Mouse (Mus musculus): ENCODE results near the gene Zfp750. TPM values are rescaled to one million over a fixed set of nuclear protein-coding genes. Genes with fewer than 3 reads are reported as not detected.

Zfp750 gene
- polyA plus RNA-seq, 1 experiment from 2014 or later: 0.26 TPM

DNA sequence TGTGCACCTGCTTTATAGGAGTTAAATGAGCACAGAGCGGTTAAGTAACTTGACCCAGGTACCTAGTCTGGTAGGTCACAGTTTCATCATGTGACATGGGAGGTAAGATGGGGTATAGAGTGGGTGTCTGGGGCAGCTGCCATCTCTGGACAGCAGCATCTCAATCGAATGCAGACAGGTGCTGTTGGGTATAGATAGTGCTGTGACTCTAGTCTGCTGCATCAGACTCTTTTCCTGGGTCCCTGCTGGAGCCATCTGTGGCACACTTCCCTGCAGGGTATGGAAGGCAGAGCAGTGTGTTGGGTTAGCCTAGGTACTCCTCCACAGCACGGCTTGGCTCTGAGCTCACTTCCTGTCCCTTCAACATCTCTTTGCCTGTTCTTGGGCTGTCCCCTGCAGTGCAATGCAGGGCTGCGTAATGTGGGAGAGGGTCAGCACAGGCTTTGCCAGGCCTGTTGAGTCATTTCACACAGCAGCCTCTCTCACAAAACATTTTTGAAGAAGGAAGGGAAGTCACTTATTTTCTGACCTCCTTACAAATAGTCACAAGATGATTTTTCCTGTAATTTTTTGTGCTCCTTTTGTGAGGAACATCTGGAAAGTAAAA is 3.1 kb upstream of the Zfp750 start:
- Histone ChIP-seq H3K9me3 (ENCODE audit: control insufficient read depth, low read length) (no peaks in the 10 kb centered on the region), H3K27ac (ENCODE audit: low read depth, low read length) (no peak overlapping the region), H3K4me2 (no peak overlapping the region), H3K9ac (ENCODE audit: low read depth, low read length) (no peak overlapping the region), H3K36me3 (ENCODE audit: control insufficient read depth, insufficient read depth, low read length) (no peaks in the 10 kb centered on the region), H3K4me1 (replicated peaks; ENCODE audit: control insufficient read depth, insufficient read depth, low read length) (no peaks in the 10 kb centered on the region), H3K4me3 (ENCODE audit: low read depth, low read length) (no peak overlapping the region), H3K27me3 (replicated peaks; ENCODE audit: control insufficient read depth, insufficient read depth, low read length) (no peaks in the 10 kb centered on the region)
- ATAC-seq (replicated peaks; ENCODE audit: low FRiP score): no peak
- 77% methylated on average over 4 of the region's 4 CpGs for WGBS
- DNase-seq (ENCODE audit: low spot score): no peak

DNA sequence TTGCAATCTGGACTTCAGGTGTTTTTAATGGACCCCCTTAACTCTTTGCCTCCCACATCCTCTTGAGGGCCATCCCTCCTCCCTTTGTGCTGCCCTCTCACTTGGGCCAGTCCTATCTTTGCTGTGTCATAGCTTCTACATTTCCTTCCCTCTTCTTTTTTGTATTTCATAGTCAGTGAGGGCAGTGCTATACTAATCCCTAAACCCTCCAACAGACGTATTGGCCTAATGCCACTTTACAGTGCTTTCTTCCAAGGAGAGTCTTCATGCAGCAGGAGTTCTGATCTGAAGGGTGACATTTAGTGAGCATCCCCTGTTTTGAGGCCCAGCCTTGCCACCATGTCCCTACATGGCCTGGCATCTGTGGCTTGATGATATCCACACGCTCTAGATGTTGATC is 1.6 kb upstream of the Zfp750 start:
- no peak overlapping the region for H3K4me2 ChIP-seq
- DNase-seq (ENCODE audit: low spot score) (no peak), ATAC-seq (replicated peaks; ENCODE audit: low FRiP score) (no peak)
- H3K9me3 ChIP-seq (ENCODE audit: control insufficient read depth, low read length): no peaks in the 10 kb centered on the region
- no peaks in the 10 kb centered on the region for H3K36me3 ChIP-seq (ENCODE audit: control insufficient read depth, insufficient read depth, low read length)
- no peaks in the 10 kb centered on the region for H3K27me3 ChIP-seq (replicated peaks; ENCODE audit: control insufficient read depth, insufficient read depth, low read length)
- WGBS: 73% methylated on average over 2 of the region's 2 CpGs
- no peaks in the 10 kb centered on the region for H3K4me1 ChIP-seq (replicated peaks; ENCODE audit: control insufficient read depth, insufficient read depth, low read length)
- no peak overlapping the region for H3K27ac ChIP-seq (ENCODE audit: low read depth, low read length)
- H3K9ac ChIP-seq (ENCODE audit: low read depth, low read length): no peak overlapping the region
- no peak overlapping the region for H3K4me3 ChIP-seq (ENCODE audit: low read depth, low read length)

DNA sequence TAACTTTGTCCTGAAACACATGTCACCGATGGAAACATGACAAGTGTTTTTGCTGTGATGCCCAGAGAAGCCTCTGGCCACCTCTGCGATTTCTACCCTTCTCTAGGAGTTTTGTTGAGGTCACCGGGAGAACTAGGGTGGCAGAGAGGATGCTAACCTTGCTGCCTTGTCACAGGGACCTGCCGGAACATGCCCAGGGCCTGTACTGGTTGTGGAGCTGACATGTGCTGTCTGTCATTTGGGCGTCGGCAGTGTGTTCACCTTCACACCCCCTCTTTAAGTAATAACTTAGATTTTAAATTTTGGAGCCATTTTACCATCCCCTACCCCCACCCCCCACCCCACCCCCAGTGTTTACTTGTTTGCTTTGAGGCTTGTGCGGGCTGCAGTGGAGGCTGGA is 570 bp upstream of the Zfp750 start:
- H3K4me2 ChIP-seq: no peak overlapping the region
- WGBS: 78% methylated on average over 7 of the region's 7 CpGs
- DNase-seq (ENCODE audit: low spot score): no peak
- ATAC-seq (replicated peaks; ENCODE audit: low FRiP score): no peak
- no peaks in the 10 kb centered on the region for H3K36me3 ChIP-seq (ENCODE audit: control insufficient read depth, insufficient read depth, low read length)
- H3K9me3 ChIP-seq (ENCODE audit: control insufficient read depth, low read length): no peaks in the 10 kb centered on the region
- H3K27ac ChIP-seq (ENCODE audit: low read depth, low read length): no peak overlapping the region
- H3K9ac ChIP-seq (ENCODE audit: low read depth, low read length): no peak overlapping the region
- H3K4me3 ChIP-seq (ENCODE audit: low read depth, low read length): no peak overlapping the region
- H3K4me1 ChIP-seq (replicated peaks; ENCODE audit: control insufficient read depth, insufficient read depth, low read length): no peaks in the 10 kb centered on the region
- no peaks in the 10 kb centered on the region for H3K27me3 ChIP-seq (replicated peaks; ENCODE audit: control insufficient read depth, insufficient read depth, low read length)

DNA sequence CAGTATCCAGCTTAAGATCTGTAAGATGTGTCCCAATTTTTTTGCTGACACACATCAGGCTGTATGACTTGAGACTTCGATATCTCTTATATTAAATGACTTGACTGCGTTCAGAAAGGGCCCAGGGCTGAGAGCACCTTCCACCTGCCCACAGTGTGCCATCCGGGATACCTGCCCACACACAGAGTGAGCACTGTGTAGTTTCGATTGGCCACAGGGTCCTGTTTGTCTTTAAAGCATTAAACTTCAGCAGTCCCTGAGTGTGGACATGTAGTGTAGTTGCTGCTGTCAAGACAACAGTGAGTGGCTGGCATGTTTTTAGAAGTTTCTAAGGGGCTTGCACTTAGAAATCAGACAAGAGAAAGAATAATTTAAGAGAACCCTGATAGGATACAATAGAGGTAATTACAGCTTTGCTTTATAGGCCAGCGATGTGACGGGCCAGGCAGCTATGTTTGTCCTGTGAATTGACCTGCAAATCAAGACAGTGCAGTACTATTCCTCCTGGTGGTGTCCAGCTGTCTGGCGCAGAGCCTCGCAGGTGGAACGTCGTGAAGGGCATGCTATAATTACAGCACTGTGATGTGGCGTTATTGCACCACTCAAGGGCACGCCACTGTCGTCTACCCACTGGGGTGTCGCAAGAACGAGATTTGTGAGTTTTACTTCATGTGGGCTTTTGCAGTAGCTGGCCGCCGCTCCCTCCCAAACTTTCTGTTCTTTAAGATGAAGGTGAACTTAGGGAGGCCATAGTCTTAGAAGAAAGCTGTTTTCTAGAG is 1.3 kb downstream of the Zfp750 start:
- no peak overlapping the region for H3K4me3 ChIP-seq (ENCODE audit: low read depth, low read length)

DNA sequence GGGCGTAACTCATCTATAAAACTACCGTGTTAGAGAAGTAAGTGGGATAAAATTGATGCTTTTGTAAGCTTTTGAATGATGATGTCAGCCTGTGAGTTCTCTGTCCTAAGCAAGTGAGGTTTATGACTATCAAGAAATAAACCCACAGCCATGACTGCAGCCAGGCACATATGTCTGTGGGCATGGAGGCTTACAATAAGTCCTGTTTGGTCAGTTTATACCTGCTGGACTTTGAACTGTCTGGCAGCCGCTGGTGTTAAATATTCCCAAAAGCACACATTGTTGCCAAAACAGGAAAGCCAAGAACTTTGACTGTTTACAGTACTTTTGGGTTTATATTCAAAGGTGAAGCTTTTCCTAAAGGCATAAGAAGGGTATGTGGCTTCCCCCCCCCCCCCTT is 2.2 kb downstream of the Zfp750 start:
- 89% methylated on average over 3 of the region's 3 CpGs for WGBS
- Histone ChIP-seq H3K4me2 (no peak overlapping the region), H3K9me3 (ENCODE audit: control insufficient read depth, low read length) (no peaks in the 10 kb centered on the region), H3K27ac (ENCODE audit: low read depth, low read length) (no peak overlapping the region), H3K4me3 (ENCODE audit: low read depth, low read length) (no peak overlapping the region), H3K4me1 (replicated peaks; ENCODE audit: control insufficient read depth, insufficient read depth, low read length) (no peaks in the 10 kb centered on the region), H3K9ac (ENCODE audit: low read depth, low read length) (no peak overlapping the region), H3K36me3 (ENCODE audit: control insufficient read depth, insufficient read depth, low read length) (no peaks in the 10 kb centered on the region), H3K27me3 (replicated peaks; ENCODE audit: control insufficient read depth, insufficient read depth, low read length) (no peaks in the 10 kb centered on the region)
- DNase-seq (ENCODE audit: low spot score) (no peak), ATAC-seq (replicated peaks; ENCODE audit: low FRiP score) (no peak)

More for the DNA sequence above, 1.3 kb downstream of the Zfp750 start:
- Histone ChIP-seq H3K4me2 (no peak overlapping the region), H3K36me3 (ENCODE audit: control insufficient read depth, insufficient read depth, low read length) (no peaks in the 10 kb centered on the region), H3K9ac (ENCODE audit: low read depth, low read length) (no peak overlapping the region), H3K4me1 (replicated peaks; ENCODE audit: control insufficient read depth, insufficient read depth, low read length) (no peaks in the 10 kb centered on the region), H3K27me3 (replicated peaks; ENCODE audit: control insufficient read depth, insufficient read depth, low read length) (no peaks in the 10 kb centered on the region), H3K9me3 (ENCODE audit: control insufficient read depth, low read length) (no peaks in the 10 kb centered on the region), H3K27ac (ENCODE audit: low read depth, low read length) (no peak overlapping the region)
- DNase-seq (ENCODE audit: low spot score): no peak
- no peak for ATAC-seq (replicated peaks; ENCODE audit: low FRiP score)
- 84% methylated on average over 17 of the region's 17 CpGs for WGBS

DNA sequence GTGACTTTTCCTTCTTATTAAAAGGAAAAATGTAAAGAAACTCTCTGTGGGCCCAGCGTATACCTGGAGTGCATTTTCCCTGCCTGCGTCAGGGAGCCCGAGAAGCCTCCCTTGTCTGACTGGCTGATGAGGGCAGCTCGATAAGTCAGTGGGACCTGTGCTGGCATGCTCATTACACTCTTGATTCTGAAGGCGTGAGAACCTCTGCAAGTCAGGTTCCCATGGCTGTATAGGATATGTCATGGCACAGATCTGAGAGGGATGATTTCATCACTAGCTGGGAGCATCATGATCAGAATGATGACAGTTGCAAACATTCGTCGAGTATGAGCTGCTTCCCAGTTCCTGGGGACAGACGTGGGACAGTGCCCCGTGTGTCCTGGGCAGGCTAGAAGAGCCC is 3.1 kb downstream of the Zfp750 start:
- H3K4me2 ChIP-seq: no peak overlapping the region
- H3K27me3 ChIP-seq (replicated peaks; ENCODE audit: control insufficient read depth, insufficient read depth, low read length): no peaks in the 10 kb centered on the region
- H3K9ac ChIP-seq (ENCODE audit: low read depth, low read length): no peak overlapping the region
- 88% methylated on average over 9 of the region's 9 CpGs for WGBS
- no peaks in the 10 kb centered on the region for H3K36me3 ChIP-seq (ENCODE audit: control insufficient read depth, insufficient read depth, low read length)
- H3K9me3 ChIP-seq (ENCODE audit: control insufficient read depth, low read length): no peaks in the 10 kb centered on the region
- H3K27ac ChIP-seq (ENCODE audit: low read depth, low read length): no peak overlapping the region
- DNase-seq (ENCODE audit: low spot score) (no peak), ATAC-seq (replicated peaks; ENCODE audit: low FRiP score) (no peak)
- no peaks in the 10 kb centered on the region for H3K4me1 ChIP-seq (replicated peaks; ENCODE audit: control insufficient read depth, insufficient read depth, low read length)
- H3K4me3 ChIP-seq (ENCODE audit: low read depth, low read length): no peak overlapping the region

DNA sequence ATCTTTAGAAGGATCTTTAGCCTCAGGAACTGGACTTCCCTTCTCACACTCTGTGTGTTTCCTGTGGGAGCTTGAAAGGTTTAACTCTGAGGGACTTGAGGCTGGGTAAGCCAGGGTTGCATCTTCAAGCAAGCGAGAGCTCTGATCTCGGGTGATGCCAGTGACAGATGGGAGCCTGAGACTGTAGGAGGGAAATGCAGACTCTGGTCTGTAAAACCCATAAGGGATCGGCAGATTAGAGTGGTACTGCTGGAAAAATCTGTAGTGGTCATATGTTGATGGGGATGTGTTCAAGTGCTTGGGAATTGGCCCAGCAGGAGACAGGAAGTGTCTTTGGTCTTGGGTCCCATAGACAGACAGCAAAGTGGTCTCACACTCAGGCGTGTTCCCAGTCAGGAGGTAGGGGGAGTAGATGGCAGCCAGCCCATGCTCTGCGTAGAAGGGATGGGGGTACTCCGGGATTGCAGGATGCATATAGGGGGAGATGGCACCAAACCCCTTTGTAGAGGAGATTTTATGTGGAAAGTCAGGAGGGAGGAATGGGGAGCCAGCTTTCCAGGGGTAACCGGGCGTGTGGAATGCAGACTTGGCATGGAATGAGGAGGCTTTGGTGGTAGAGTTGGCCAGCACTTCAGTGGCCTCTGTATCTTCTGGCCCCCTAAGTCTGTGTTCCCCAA is 6.1 kb downstream of the Zfp750 start:
- 88% methylated on average over 8 of the region's 8 CpGs for WGBS
- no peak for ATAC-seq (replicated peaks; ENCODE audit: low FRiP score)
- Histone ChIP-seq H3K4me1 (replicated peaks; ENCODE audit: control insufficient read depth, insufficient read depth, low read length) (no peaks in the 10 kb centered on the region; the same call in 1 of the 2 replicates), H3K27ac (ENCODE audit: low read depth, low read length) (no peak overlapping the region), H3K27me3 (replicated peaks; ENCODE audit: control insufficient read depth, insufficient read depth, low read length) (no peaks in the 10 kb centered on the region), H3K4me2 (no peak overlapping the region), H3K36me3 (ENCODE audit: control insufficient read depth, insufficient read depth, low read length) (no peaks in the 10 kb centered on the region; the same call in 1 of the 2 replicates), H3K9me3 (ENCODE audit: control insufficient read depth, low read length) (no peaks in the 10 kb centered on the region), H3K9ac (ENCODE audit: low read depth, low read length) (no peak overlapping the region), H3K4me3 (ENCODE audit: low read depth, low read length) (no peak overlapping the region)
- no peak for DNase-seq (ENCODE audit: low spot score)

DNA sequence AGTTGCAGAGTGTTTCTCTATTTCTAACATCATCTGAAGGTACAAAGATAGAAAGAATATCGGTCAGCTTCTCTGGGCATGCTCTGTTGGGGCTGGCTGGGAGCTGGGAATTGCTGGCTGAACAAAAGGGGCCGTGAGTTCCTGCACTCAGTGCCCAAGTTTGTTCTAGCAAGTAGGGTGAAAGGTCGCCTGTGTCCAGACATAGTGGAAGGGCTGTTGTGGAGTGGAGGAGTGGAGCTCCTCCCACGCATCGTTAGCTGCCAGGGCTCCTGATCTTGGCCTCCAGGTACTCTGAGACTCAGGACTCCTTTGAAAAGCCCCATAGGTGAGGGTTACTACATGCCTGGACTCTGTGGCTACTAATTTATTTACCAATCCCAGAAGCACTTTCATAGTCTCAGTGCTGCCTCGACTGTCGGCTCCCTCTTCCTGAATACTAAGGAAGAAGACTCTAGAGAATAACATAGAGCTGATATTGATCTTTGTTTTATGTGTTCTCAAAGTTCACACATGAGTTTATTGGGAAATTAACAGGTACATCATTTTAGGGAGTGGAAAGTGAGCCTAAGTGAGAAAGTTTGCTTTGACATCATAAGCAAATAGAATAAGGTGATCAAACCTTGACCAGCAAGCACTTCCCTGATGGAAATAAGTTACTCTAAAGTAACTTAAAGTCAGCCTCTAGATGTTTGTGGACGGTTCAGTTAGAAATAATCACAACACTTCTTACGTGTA is 8.5 kb downstream of the Zfp750 start:
- no peak for ATAC-seq (replicated peaks; ENCODE audit: low FRiP score)
- no peak overlapping the region for H3K9ac ChIP-seq (ENCODE audit: low read depth, low read length)
- no peaks in the 10 kb centered on the region for H3K9me3 ChIP-seq (ENCODE audit: control insufficient read depth, low read length)
- H3K4me2 ChIP-seq: no peak overlapping the region
- WGBS: 75% methylated on average over 9 of the region's 9 CpGs
- H3K4me3 ChIP-seq (ENCODE audit: low read depth, low read length): no peak overlapping the region
- no peaks in the 10 kb centered on the region for H3K27me3 ChIP-seq (replicated peaks; ENCODE audit: control insufficient read depth, insufficient read depth, low read length)
- DNase-seq (ENCODE audit: low spot score): no peak
- H3K27ac ChIP-seq (ENCODE audit: low read depth, low read length): no peak overlapping the region
- H3K4me1 ChIP-seq (replicated peaks; ENCODE audit: control insufficient read depth, insufficient read depth, low read length): no peaks in the 10 kb centered on the region; the same call in 1 of the 2 replicates
- H3K36me3 ChIP-seq (ENCODE audit: control insufficient read depth, insufficient read depth, low read length): peaks cover under 1% of the 10 kb centered on the region; the same call in 1 of the 2 replicates

Measured in liver, embryonic 11.5 days (tissue).